Mouse (Mus musculus): ENCODE results near the gene Med28.
A peak's percentile ranks its signal among the peaks of the same experiment; 100 is the strongest.

Gene Med28

DNA sequence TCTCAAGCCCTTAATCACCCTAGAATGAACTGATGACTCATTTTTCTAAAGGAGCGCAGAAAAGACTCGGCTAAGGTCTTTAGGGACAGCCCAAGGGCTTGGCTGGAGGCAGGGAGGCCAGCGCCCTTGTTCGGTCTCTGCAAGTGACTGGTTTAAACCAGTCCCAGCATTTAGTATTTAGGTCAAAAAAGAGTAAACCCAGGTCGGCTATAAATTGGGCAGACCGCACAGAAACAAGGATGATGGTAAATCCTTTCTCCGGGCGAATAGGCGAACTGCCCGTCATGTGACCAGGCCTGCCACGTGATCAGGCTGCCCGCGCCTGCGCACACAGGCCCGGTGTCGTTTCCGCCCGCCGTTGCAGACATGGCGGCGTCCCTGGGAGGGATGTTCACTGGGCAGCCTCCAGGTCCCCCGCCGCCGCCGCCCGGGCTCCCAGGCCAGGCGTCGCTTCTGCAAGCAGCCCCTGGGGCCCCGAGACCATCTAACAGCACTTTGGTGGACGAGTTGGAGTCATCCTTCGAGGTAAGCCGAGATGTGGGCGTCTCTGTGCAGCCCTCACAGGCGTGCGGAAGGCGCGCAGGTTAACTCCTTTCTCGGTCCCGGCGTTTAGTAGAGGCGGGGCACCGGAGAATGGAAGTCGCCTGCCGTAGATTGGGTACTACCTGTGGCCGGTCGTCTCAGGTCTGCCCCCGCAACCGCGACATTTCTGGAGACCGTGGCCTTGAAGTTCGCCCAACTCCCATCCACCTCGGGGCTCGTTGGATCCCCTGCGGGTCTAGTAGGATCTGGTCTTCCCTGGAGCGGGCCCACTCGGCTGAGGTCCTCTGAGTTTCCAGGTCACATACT is at the start of gene Med28:
Med28 (plus strand) TSS at position 270 of the 849 bp plus-strand sequence.
- peak; percentile 96 for ATAC-seq (ENCODE audit: low TSS enrichment)

DNA sequence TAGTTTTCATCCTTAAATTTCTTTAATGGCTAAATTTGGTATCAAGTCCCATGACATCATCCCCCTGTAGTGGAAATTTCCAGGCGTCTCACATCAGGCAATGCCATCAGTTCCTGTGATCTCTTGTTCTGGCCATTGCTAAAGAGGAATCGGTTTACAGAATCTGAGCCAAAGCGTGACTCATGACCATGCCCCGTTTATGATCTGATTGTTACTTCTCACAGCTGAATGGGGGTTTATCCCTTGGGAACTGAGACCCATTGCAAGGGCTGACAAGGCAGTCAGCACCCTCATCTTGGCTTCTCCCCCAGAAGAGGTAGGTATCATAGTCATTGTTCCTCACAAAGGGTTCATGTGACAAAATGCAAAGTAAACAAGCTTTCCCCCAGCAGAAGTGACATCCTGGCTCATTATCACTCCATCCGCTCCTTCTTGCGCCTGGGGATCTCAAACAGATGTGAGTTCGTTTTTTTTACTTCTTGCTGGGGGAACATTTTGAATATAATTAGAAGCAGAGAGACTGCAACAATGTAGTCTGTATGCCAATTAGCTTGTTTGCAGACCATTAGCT is 47.1 kb upstream of the Med28 start:
- peak; percentile 50 for ATAC-seq (ENCODE audit: low TSS enrichment)

DNA sequence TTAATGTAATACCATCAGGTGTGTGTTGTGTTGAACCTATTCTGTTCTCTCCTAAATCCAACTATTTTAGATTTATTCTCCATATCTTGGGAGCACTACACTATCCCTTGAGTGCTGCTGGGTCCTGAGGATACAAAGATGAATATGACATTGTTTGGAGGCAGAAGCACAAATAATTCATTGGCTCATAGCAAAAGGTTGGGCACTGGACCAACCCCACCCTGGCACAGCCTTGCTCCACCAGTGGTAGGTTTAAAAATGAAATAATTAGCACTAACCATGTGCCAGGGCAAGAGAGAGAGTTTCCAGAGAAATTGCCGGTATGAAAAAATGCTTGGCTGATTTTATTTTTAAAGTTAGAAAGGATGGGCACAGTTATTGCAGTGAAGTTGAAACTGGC is 46.5 kb upstream of the Med28 start:
- ATAC-seq (ENCODE audit: low TSS enrichment): 0 out of 2 replicates have a peak, but pooled peaks have one; percentile 20

DNA sequence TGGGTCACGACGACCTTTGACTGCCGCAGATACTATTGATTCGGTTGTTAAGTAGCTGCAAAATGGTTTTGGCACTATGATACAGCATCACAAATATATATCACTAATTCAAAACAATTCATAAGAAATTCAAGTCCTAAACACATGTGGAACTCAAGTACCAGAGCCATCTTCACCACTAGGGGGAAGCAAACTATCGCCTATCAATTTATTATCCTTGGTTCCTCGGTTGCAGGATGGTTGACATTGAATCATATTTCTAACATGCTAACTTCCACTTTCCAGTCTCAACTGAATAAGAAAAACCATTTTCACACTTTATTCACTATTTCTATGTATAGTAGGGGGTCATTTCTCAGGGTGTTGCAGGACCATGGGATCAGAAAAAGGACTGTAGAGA is 45.8 kb upstream of the Med28 start:
- ATAC-seq (ENCODE audit: low TSS enrichment): peak; percentile 58; the same call in 1 of the 2 replicates

DNA sequence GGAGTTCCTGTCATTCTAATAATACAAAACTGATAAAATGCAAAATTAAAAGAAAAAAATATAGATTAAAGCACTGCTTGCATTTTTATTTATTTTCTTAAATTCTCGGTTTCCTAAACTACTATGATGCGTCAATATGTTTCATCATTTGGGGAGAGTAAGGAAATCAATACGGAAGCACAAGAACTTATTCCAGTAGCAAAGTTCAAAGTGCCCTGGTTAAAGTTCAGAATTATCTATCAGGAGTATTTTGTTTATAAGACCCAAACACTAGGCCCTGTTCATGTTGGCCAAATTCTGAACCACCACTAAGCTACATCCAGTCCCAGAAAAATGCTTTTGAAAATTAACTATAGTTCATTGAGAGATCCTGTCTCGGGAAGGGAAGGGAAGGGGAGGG is 45.3 kb upstream of the Med28 start:
- ATAC-seq (ENCODE audit: low TSS enrichment): no peak

DNA sequence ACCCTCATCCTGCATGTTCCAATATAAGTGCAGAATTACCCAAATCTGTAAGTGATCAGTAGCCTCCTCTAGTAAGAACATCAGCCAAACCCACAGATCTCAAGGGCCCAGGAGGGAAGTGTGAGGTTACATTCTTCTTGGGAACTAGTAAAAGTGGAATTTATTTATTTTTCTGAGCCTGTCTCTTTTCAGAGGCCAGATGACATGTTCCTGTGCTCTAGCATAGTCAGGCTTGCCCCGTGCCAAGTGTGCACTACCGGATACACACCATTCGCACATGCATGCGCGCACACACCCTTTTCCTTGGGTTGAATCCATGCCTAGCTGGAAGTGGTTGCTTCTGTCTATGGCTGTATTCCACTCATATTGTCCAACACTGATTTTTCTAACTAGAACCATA is 44.3 kb upstream of the Med28 start:
- ATAC-seq (ENCODE audit: low TSS enrichment): no peak

DNA sequence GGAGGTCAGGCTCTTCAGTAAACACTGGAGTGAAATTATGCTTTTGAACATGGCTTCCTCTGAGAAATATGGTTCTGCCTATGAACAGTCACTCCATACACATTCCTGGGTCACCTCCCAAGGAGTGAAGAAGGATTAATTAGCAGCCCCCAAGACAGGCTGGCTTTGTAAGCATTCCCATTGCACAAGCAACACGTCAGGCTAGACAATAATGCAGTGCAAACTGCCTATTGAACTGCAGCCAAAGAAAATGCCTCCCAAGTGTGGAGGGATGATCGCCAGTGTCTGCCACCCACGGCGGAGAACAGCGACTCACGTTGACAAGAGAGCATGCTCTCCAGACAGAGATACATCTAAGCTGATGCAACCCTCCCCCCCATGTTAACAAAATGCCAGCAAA is 43.7 kb upstream of the Med28 start:
- ATAC-seq (ENCODE audit: low TSS enrichment): peak; percentile 56

DNA sequence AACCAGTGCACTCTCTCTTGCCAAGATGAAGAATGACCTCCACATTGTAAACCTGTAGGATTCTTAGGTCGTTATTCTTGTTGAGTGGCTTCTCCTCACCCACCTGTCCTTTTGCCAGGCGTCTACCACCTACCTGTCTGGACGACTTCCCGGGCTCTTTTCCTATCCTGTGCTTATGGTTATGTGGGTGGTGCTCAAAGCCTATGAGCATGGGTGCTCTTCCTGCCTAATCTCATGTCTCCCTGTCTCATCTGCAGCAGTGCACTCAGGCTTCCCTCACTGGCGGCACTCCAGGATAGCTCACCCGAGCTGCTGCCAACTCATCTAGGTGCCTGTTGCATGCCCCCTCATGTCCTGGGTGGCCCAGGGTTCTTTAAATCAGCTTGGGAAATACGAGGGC is 42.4 kb upstream of the Med28 start:
- peak; percentile 18 for ATAC-seq (ENCODE audit: low TSS enrichment)

DNA sequence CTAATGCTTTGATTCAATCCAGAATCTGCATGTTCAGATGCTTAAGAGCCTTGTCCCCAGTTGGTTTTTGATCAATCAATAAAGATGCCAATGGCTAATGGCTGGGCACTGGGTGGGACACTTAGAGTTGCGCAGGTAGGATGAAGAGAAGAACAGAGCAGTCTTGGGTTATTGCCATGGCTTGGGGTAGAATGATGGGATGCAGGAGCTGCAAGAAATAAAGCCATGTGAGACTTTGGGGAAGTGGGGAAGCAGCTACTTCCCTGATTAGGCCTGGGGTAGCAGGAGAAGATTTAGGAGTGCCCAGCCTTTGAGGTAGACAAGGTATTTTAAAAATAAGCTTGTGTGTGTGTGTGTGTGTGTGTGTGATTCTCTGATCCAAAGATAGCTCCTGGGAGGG is 40.0 kb upstream of the Med28 start:
- no peak for ATAC-seq (ENCODE audit: low TSS enrichment)

DNA sequence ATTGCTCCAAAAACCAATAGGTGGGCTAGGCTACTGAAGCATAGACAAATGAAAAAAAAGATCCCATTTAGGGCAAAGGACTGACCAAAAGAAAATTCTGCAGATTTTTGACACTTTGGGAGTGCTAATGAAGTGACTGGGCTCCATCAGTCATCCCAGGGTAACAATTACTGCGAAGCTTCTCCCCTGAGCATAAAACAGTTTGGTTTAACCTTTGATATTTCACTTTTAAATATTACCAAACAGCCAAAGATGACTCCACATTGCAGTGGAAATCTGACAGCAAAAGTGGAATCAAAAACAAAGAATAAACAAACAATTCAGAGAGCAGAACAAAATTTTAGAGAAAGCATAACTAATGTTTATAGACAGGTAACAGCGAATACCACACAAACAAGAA is 38.9 kb upstream of the Med28 start:
- ATAC-seq (ENCODE audit: low TSS enrichment): no peak

DNA sequence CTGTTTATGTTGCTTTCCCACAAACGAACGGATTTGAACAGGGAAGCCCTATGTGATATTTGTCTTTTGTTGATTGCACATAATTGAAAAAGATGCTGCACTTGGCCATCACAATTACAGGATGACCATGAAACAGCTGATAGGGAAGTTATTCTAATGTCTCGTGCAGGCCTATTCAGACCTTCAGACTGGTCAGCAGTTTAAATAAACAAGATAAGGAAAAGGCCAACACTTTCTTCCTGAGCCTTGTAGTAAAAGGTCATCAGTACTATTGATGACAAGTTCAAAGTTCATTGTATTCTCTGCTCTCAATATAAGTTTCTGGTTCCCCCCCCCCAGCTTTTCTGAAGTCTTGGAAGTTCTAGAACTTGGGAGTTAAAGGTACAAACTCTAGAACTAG is 37.4 kb upstream of the Med28 start:
- ATAC-seq (ENCODE audit: low TSS enrichment): no peak

DNA sequence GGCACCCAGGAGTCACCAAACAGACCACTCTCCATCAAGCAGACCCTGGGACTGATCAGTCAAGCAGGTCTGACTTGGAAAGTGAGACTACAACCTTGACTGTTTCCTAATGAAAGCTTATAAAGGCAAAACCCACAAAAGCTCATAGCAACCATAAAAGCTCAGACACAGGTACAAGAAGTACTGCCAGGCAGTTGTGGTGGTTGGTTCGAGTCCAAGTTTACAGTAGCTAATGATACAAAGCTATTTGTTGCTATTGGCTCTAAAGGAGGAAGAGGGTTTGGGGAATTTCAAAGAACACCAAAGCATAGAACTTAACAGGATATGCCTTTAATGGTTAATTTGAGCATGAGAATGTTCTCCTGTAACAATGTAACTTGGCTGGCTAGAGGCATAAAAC is 36.4 kb upstream of the Med28 start:
- no peak for ATAC-seq (ENCODE audit: low TSS enrichment)

DNA sequence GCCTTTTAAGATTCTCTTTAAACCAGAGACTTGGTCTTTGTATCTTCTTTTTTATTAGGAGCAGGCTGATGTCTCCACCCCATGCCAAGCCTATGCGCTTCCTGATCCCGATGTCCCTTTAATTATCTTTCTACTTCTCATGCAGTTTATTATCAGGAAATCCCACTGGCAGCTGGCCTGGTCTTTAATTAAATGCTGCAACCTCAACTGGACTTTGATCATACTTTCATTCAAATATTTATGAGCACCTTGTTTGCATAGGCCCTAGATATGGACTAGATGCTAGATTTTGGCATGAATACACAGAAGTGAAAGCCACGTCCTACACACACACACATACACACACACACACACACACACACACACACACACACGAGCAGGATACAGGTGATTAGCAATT is 28.3 kb upstream of the Med28 start:
- ATAC-seq (ENCODE audit: low TSS enrichment): no peak

DNA sequence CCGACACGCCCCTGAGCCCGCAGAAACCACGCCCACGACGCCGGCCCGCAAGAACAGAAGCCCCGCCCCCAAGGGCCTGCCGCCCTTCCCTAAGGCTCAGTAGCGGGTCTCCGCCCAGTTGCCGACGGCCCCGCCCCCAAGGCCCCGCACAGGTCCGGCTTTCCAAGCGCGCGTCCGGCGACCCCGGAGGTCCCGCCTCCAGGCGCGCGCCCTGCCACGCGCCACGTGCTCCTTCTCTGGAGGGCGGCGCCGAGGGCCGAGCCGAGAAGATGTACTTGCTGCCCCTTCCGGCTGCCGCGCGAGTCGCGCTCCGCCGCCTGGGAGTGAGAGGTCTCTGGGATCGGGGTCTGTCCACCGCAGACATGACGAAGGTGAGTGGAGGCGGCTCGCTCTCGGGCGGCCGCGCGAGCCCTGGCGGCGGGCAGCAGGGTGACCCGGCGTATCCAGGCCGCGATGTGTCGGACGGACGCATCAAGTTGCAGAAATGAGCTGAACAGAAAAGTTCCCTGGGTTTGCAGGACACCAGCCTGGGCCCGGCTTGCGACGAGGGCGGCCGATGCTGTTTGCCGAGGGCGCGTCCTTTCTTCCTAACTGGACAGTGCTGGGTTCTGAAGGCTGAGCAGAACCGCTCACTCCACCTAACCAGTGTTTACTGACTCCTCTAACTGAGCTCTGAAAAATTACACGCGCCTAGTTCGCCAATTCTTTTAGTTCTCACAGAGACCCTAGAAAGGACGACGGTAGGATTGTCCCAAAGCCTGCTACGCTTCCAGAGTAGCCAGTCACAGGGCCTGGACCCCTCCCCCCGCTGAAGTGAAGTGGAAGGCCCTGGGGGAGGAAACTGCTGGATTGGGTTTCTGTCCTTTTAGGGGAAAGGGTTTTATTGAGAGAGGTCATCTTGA is 26.6 kb upstream of the Med28 start, which contains the start of gene Lap3:
Lap3 (plus strand) TSS at position 184 of the 902 bp plus-strand sequence.
- ATAC-seq (ENCODE audit: low TSS enrichment): peak; percentile 89

DNA sequence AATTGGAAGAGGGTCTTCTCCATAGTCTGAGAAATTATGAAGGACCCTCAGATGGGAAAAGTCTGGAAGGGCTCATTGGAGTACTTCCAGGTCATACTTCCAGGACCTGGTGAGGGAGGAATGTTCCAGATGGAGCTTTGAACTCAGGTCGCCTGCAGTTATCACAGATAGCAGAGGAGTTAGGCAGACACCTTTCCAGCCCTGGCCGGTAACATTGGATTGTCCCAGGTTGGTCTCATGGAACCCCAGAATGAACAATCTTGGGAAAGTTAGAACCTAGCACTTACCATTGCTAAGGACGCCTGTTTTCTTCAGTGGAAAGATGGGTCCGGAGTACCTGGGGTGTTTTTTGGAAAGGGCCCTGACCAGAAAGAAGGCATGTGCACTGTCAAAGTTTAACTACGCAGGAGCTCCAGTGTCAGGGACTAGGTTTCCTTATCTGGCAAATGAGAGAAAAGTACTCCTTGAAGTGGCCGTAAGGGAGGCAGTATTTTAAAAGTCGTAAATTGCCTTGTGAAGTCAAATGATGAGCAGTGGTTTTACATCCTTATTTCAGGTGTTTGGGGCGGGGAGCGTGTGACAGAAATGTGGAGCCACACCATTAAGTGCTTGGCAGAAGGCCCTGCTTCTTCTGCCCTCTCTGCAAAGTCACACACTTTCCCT is 25.8 kb upstream of the Med28 start:
- no peak for ATAC-seq (ENCODE audit: low TSS enrichment)

DNA sequence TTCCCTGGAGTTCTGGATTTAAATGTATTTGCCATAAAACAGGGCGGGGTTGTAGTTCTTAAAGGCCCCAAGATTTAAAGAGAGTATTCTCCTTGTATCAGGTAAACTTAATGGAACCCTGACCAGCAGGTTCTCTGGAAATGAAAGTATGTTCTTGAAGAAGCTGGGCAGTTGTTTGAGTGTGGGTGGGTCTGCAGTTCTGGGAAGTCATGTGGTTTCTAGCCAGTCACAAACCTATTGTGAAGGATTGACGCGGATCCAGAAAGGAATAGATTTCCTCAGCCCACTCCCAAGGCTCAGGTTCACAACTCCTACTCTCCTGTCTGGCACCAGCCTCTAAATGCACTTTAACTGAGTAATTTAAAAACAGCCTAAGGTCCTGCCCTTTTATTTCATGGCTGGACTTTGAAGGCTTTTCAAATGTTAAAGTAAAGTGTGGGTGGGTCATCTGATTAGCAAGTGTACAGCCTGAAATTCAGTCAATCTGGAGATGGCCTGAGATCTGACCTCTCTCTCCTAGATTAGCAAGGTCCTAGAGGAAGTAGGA is 24.5 kb upstream of the Med28 start:
- ATAC-seq (ENCODE audit: low TSS enrichment): no peak

DNA sequence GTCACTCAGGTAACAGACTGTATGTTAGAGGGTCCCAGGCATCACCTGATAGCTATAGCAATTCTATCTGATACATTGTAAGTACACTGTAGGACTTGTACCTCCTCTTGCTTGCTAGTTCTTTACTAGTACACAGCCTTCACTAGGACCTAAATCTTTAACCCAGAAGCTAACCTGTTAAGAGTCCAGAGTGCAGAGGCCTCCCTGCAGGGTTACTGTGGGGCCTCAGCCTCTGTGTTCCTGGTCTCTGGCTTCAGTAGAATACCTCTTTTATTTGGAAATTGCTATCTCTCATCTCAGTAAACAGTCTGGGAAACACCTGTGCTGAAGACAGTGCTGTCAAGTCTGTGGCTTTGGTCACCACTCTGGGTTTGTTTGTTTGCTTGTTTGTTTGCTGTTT is 24.0 kb upstream of the Med28 start:
- no peak for ATAC-seq (ENCODE audit: low TSS enrichment)

DNA sequence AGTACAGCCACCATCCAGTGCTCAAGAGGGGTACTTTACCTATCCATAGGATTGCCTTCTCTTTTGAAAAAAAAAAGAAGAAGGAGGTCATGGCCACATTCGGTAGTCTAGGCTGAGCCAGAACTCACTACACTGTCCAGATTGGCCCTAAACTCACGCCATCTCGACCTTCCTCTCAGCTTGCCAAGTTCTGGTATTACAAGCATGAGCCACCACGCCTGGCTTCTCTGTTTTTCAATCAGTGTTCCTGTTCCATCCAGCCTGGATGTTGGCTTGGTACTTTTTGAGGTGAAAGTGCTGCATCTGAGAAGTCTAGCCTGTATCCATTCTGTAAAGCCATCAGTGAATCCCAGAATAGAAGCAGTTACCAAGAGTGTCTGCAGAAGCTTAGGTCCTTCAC is 23.6 kb upstream of the Med28 start:
- ATAC-seq (ENCODE audit: low TSS enrichment): no peak

DNA sequence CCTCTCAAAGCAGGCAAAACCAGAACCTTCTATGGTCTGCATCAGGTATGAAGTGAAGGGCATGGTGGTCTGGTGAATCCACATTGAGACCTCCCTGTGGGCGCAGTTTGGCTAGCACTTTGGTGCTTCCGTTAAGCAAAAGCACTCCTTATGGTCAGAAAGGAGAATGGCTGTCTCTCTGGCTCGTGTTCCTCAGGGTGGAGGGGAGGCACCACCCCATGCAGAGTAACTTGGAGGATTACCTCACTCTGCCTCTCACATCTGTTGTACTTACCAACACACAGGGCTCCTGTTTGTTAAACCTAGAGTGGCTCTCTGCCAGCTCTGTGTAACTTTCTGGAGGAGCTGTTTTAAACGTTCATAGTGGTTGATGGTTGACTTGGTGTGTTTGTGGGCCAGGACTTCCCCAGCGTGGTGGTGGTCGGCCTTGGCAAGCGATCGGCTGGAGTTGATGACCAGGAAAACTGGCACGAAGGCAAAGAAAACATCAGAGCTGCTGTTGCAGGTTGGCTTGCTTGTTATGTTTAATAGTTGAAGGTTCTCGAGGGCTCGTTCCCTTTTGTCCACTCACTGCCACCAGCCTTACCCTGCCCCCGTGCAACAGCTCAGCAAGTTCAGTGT is 23.0 kb upstream of the Med28 start:
- ATAC-seq (ENCODE audit: low TSS enrichment): no peak

DNA sequence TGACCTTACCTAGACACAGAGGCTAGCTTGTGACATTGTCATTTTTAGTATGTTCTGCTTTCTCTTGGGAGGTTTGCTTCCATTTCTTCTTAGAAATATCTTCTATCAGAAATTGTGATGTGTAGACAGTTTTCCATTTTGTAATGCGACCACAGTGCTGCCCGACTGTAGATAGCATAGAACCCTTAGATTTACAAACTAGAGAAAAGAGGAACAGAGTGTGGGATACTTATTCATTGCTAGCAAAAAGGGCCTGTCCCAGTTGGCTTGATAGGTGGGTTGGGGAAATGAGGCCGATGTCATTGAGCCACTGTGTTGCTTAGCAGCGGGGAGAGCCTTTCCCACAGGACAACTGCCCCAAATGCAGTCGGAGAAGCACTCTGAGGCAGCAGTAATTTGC is 22.5 kb upstream of the Med28 start:
- ATAC-seq (ENCODE audit: low TSS enrichment): no peak

DNA sequence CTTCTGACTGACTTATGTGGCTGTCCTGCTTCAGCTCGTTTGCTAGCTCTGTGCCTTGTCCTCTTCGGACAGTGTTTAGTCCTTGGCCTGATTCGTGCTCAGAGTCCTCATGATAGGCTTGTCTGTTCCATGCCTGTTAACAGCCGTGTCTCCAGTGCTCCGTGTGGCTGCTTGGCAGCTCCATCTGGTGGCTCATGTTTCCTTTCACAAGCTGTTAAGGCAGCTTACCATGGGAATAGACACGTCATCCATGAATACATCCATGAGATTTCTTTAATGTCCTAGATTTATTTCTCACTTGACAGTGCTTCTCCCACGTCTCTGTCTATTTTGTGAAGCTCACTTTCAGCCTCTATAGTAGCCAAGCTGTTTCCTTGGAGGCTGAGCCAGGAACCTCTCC is 10.0 kb upstream of the Med28 start:
- ATAC-seq (ENCODE audit: low TSS enrichment): peak; percentile 97
